Mouse (Mus musculus) brain, adult 2 months (tissue): ENCODE measurements around the gene Phc2.

ENCODE experiments used
- DNase-seq: peaks from one replicate; pipeline ENCODE4 v3.0.0; 2011; ENCODE audit warnings: low read depth, low spot score

Gene Phc2

DNA sequence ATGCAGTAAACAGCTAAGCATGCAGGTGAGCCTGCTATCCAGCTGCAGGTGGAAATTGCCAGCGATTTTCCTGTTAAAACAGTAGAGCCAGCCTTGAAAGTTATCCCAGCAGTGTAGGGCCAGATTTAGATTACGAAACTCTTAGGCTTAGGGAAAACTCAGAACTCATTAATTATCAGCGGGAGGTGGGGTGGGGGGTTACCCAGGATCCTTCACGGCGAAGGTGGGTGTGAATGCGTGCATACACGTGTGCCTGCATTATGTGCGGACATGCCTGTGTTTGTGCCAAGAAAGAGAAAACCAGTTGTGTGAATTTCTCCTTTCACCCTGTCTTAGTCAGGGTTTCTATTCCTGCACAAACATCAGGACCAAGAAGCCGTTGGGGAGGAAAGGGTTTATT lies 62.2 kb downstream of the Phc2 start:
- DNase-seq: no peak

DNA sequence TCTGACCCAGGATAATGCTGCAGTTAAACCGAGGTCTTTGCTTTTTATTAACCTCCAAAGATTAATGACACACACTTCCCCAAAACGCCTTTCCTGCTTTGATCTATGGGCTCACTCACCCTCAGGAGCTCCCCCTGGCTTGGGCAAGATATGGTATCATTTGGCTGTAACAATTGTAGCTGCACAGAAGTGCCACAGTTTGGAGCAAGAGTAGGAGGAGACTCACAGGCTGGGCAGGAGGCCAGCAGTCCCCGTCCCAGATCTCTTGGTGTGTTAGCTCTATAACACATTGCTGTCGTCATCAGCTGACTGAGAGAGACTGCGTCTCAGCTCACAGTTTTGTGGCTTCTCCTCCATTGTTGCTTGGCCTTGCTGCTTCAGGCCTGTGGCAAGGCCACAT lies 65.6 kb downstream of the Phc2 start:
- peak; percentile 94 for DNase-seq

DNA sequence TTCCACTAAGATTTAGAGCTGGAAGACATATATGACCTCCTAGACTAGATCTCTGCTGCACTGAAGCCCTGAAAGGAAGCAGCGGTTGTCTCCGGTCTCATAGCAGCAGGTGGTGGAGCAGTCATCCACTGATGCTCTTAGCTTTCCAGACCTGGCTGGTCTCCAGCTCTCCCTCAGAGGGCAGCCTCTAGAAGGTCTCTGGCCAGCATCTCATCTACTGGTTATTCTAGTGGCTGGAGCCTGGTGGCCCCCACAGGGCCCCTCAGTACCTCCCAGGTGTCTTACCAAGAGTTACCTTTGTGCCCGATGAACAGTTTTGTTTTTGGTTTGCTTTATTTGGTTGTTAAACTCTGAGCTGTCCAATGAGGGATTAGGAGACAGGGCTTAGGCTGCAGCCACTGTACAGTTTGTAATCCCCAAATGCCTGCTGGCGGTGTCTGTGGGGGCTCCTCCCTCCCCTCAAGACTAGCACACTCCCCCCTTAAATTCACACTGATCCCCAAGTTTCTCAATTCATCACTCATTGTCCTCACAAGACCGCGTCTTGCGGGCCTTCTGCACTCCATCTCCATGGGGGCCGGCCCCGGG lies 66.7 kb downstream of the Phc2 start:
- peak; percentile 63 for DNase-seq

DNA sequence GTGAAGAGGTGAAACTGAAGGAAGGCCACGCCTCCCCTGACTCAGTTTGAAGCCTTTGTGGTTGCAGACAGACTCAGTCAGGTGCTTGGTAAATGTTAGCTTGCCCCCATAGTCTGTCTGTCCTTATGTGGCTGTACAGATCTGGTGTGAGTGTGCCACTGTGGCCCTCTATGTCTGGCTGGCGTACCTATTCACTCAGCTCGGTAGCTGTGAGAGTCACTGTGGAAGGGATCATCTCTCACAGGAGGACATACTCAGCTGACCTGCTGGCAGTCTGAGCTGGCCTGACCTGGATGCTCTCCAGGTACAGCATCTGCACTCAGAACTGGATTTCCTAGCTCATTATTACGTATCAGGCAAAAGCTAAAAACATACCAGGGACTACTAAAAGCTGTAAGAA lies 67.3 kb downstream of the Phc2 start:
- DNase-seq: peak; percentile 71

DNA sequence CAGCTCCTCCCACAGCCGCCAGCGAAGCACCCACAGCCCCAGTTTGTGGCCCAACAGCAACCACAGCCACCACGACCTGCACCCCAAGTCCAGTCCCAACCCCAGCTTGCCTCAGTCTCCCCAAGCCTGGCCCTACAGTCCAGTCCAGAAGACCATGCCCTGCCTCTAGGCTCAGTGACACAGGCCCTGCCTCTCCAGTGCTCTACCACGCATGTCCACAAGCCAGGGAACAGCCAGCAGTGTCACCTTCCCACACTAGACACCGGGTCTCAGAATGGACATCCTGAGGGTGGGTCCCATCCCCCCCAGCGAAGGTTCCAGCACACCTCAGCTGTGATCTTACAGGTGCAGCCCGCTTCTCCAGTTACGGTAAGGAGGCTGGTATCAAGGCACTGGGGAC lies 68.4 kb downstream of the Phc2 start:
- DNase-seq: no peak

DNA sequence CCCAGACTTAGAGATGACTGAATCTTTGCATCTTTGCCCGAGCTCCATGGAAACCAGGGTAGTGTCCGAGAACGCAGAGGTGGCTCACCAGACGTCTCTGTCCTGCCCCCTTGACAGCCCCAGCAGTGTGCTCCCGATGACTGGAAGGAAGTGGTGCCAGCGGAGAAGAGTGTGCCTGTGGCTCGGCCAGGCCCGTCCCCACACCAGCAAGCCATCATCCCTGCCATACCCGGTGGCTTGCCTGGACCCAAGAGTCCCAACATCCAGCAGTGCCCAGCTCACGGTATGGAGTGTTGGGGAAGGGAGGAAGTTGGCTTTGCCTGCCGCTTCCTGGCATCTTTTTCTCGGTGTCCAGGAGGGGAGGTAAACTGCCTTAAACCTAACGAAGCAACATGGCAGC lies 68.9 kb downstream of the Phc2 start:
- no peak for DNase-seq

DNA sequence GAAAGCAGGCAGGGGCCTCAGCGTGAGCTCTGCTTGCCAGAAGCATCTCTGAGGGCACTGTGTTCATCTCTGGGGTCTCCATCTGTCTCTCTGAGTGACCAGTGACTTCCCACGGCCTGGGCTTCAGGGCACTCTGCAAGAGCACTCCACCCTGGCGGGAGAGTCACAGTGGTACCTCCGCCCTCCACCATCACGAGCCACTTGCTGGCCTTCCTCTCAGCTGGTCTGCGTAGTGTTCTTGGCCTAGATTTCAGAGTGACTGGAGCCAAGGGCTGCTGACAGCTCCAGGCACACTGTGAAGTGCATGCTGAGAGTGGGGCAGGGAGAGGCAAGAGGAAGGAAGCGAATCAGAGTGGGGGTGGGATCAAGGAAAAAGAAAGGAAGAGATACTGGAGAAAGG lies 69.6 kb downstream of the Phc2 start:
- peak; percentile 94 for DNase-seq

DNA sequence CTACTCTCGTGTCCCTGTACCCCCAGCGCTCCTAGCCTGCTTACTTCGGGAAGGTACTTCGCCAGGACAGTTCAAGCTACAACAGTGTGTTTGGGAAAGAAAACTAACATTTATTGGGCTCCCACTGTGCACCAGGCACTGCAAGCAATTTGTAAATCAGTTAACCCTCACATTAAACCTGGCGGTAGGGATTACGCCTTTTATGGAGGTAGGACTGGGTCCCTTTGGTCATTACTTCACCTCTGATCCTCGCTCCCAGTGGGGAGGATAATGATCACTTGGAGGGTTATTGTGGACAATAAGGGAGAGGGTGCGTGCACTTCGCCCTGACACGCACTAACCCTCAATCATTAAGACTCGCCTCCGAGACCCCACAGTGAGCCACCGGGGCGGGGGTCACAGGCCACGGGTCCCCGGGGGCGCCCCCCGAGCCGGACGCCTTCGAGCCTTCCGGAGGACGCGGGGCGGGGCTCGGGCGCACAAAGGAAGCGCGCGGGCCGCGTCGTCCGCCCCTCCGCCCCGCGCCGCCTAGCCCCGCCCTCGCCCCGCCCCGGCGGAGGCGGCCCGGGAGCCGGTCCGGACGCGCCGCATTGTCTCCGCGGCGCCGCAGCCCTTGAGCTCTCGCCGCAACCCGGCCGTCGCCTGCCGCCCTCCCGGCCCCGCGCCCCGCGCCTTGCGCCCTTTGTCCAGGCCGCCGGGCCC lies 72.7 kb downstream of the Phc2 start:
- DNase-seq: peak; percentile 86

DNA sequence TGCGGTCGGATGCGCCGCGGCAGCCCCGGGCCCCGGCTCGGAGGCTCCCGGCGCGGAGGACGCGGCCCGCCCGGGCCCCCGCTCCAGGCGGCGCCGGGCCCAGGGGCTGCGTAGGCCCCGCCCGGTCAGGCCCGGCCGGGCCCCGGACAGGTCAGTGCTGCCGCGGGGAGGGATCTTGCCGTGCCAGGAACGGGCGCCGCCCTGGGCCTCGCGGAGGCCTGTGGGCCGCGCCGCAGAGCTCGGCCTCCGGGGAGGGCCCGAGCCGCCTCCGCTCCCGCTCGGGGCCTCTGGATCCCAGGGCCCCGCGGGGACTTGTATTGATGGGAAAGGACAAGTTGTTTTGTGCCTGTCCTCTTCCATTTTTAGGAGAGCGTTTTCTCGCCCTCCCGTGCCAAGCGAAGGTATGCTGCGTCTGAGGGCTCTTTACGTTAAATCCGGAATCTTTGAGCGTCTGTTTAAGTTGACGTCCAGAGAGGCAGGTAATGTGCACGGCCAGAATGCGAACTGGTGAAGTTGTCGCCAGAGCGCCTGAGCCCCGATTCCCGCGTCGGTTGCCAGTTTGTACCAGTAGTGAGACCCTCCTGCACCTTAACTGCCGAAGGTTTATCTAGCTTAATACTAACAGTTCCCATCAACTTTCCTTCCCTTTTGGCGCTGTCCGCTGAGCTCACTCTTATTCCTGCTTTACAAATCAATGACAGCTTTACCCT lies 73.4 kb downstream of the Phc2 start:
- peak; percentile 81 for DNase-seq

DNA sequence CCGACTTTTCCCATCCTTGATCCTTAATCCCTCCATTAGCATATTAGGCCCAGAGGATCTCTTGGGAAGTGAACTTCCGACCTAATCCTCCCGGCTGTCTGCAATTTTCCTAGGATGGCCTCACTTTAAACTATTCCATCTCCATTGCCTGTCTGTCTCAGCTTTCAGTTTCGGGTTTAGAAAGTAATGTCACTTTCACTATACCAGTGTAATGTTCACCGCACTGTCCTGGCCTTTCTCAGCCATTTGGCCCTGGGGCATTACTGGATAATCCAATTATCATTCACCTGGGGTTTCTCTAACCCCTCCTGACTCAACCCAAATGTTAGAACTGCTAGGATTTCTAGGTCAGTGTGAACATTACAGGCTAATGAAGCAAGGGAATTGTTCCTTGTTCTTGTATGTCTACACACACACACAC lies 73.9 kb downstream of the Phc2 start:
- peak; percentile 31 for DNase-seq

DNA sequence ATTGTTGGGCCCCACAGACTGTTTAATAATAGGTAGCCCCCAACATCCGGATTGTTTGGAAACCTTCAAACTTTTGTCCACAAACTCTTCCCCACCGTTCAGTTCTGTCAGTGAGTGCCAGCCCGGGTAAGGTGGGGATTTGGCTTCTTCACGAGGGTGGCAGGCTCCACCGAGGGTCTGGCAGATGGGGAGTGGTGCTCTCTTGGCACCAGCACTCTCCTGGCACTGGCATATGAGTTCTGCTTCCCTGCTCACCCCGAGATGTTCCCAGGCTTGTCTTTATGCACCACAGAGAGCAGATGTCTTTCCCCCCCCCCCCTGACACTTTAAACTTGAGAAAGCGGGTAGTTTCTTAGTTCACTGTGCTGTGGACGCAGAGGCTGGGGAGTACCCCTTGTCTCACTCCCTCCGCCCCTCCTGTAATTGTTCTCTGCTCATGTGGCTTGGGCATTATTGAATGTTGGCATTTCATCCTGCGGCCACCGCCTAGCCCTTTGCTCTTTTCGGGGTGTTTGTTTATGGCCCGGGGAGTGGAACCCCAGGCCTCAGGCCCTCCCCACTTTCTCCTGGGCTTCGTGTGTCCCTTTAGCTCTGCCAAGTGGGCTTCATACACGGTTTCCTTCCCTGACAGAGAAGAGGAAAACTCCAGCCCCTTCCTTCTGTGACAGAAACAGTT lies 74.7 kb downstream of the Phc2 start:
- peak; percentile 85 for DNase-seq

DNA sequence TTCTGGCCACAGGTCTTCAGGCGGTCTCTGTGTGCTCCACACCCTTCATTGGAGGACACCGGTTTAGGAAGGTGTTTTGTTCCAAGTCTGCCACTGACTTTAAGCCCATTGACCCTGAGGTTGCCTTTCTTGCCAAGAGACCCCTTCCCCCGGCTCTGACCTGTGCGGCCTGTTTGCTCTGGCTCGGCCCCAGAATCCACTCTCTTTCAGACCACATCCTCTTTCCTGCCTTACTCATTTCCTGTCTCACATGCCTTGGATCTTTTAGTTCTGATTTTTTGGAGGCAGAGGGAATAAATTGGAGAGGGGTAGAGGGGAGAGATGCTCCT lies 75.2 kb downstream of the Phc2 start:
- DNase-seq: no peak

DNA sequence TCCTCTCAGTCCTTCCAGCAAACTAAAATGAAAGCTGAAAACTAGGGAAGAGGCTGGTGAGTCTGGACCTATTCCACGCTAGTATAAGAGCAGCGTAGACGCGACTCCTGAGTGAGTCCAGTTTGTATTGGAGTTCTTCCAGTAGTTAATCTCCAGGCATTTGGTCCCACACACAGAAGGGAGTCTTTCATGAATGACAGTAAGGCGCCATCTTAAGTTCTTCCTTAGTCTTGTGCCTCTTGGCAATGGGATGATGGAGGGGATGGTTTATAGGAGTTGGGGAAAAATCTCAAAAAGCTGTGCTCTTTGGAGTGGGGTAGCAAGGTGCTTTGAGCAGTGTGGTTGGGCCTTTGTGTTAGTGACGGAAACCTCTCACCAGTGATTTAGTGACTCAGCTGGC lies 75.8 kb downstream of the Phc2 start:
- peak; percentile 29 for DNase-seq

DNA sequence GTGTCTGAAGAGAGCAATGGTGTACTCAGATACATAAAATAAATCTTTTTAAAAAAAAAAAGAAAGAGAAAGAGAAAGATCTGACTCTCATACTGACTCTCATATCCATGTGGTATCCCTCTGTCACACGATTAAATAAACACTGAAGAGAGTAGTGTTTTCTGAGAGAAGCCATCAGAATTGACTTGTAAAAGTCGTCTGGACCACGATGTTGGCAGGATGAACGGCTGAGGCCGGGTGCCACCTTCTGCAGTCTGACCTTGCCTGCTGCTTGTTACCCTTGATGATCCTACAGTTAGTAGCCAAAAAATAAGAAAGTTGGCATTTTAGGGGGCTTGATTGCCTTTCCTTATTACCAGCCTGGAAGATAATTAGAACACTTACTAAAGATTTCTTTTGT lies 78.3 kb downstream of the Phc2 start:
- DNase-seq: no peak

DNA sequence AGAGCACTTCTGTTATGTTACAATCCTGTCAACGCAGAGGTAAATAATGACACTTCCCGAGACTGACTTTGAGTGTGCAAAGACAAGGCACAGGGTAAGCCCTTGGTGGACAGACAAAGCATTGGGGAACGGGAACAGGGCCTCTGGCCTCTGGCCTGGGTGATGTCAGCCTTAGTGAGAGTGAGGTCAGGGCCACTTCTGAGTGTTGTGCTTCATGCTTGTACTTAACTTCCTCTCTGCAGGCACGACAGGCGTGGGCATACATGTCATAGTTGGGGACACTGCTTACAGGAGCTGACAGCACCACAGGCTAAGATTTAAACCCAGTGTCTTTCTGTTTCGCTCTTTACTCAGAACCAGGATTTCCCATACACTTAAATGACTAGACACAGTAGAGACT lies 79.0 kb downstream of the Phc2 start:
- peak; percentile 45 for DNase-seq

DNA sequence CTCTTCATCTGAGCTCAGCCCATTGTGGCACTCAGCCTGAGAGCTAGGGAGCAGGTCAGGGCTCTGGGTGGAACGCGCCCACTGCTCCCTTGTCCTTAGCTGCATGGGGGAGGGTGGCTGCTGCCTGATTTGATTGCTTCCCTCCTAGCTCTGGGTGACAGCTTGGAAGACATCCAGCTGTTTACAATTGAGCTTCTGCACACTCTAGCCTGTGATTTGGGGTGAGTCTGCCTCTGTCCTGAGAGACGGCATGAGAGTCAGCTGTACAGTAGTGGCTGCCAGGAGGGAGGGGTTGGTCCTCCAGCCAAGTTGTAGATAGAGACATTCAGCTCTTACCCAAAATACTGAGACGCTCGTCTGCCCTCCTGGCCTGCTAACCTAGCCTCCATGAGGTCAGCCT lies 79.7 kb downstream of the Phc2 start:
- DNase-seq: peak; percentile 96

DNA sequence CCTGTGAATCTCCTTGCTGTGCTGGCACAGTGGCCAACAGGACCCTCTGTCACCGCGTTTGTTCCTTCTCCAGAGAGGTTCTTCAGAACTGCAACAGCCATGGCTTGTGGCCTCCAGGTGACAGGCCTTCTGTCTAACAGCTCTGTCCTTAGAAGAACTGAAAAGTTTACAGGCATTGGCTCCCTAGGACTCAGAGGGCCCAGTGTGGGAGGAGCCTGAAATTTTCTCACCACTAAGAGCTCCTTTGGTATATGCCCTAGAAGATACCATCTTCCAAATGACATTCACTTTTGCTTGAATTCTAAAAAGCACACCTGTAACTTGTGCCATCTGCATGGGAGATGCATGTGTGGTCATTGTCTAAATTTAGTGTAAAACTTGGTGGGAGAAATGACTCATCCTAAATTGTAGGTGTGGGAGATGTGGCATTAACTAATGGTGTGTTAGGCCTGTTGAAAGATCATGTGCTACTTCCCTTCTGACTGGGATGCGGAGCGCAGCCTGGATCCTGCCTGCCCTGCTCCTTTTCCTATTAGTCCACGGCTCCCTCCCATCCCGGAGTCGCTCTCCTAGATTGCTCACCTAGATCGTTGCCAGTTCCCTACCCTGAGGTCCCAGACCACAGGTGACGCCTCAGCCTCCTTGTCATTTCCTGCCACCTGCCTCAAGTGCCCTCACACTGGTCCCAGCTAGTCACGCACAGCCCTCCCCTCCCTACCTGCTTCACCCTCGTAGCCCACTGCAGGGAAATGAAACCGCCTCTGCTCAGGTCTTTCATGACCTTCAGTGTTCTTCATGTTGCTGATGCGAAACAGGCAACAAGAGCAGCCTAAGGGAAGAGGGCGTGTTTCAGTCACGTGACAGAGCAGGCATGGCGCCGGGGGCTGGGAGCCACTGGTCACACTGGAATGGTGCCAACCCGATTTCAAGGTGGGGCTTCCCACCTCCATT lies 80.5 kb downstream of the Phc2 start:
- DNase-seq: peak; percentile 77

DNA sequence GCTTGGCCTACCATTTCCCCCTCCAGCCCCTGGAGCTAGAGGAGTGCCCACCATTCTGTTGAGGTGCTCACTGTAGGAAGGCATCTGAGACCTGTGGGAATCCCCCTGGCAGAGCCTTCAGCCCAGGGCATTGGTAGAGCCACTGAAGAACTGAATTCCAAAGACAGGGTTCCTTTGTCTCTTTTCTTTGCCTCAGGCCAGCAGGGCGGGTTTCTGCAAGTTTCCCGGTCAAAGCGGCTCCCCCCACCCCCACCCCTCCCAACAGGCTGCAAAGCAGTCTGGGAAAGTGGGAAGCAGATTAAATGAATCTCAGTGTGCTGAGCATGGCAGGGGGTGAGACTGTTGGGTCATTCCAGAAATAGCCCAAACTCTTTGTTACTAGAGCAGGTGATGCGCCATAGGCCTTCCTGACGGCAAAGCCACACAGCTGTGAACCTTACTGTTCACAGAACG lies 82.7 kb downstream of the Phc2 start:
- peak; percentile 80 for DNase-seq

DNA sequence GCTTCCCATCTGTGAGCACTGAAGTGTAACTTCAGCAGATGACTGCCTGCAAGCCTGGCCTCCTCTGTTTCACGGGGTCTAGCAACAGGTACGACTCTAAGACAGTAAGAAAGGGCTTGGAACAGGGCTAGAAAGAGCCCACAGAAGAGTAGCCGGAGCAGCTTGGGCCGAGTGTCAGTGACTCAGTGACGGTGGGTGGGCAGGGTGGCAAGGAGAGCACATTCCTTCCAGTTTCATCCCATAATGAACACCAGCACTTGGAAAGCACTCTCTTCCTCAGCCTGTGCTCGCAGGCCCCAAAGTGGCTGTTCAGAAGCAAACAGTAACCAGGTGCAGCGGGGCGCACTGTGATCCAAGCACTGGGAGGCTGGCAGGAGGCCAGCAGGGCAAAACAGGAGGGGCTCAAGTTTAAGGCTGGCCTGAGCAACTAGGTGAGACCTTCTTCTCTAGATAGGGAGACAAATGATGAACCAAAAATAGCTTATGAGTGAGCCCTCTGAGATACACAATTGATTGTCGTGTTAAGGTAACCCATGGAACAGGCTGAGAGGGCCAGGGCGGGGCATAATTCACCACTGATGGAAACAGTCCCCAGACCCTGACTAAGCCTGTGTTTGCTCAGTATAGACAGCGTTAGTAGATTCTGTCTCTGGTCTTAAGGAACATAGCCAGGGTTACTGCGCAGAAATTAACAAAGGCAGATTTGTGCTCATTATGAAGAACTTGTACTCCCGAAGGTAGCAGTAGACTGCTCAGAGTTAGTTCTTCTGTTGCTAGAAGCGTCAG lies 83.5 kb downstream of the Phc2 start:
- DNase-seq: peak; percentile 40

DNA sequence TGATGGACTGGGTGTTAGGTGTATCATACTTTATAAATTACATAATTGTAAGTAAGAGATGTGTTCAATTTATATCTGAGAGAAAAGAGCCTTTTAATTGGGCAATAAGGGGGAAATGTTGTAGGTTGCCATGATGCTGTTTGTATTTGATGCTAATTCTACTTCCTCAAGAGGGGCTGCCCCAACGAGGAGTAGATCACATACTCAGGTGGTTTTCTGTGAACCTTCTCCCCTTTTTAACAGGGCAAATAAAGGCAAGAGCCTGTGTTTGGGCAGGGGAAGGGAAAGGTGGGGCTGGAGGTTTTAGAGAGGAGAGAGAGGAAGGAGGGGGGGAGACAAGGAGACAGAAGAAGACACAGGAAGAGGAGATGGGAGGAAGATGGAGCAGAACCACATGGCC lies 86.4 kb downstream of the Phc2 start:
- DNase-seq: no peak

DNA sequence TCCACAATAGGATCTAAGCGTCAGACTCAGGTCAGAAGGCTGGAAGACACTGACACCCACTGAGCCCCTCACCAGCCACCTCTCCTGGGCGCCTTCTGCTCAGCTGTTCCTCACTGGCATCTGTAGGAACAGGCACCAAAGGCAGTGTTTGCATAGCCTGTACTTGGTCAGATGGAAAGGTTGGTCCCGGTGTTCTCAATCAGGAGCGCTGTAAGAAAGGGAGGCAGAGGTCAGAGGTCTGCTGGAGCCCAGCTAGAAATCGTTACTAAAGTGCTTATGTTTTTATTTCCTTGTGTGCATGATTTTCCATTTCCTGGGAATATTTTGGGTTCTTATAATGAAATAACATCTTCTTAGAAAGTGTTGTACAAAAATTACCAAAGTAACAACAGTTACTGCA lies 87.4 kb downstream of the Phc2 start:
- DNase-seq: no peak
